Mouse (Mus musculus): ENCODE results near the gene Taf8.
"Not testable (repeated sequence)": the region's sequence is repeated elsewhere in the genome, so short reads cannot be mapped to it uniquely, and the experiment has no call there.

Gene Taf8

DNA sequence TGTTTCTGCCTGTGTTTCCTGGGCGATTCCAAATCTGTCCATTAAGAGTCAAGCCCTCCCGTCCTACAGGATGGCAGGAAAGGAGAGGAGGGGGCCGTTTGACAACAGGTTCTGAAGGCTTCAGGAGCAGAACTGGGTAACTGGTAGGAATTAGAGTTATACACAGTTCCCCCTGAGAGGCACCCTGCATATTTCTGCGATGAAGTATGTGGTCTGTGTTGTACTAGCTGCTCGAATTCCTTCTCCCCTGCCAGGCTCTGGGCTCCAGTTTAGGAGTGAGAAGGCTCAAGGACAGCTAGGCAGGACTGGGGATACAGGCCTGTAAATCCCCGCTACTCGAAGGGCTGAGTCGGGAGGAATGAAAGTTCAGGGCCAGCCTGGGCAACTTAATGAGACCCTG, 16.1 kb upstream of the Taf8 start:
- DNase-seq (ENCODE audit: low spot score) = peak; percentile 56

DNA sequence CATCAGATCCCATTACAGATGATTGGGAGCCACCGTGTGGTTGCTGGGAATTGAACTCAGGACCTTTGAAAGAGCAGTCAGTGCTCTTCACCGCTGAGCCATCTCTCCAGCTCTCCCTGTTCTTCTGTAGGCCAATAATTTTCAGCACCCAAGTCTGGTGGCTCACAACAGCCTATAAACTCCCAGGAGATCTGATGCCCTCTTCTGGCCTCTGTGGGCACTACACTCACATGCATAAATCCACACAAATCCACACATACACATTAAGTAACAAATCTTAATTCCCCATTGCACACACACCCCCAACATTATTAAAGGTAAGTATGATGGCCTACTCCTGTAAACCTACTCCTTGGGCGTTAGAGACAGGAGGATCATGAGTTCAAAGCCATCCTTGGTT, 14.1 kb upstream of the Taf8 start:
- DNase-seq (ENCODE audit: low spot score) = no peak

DNA sequence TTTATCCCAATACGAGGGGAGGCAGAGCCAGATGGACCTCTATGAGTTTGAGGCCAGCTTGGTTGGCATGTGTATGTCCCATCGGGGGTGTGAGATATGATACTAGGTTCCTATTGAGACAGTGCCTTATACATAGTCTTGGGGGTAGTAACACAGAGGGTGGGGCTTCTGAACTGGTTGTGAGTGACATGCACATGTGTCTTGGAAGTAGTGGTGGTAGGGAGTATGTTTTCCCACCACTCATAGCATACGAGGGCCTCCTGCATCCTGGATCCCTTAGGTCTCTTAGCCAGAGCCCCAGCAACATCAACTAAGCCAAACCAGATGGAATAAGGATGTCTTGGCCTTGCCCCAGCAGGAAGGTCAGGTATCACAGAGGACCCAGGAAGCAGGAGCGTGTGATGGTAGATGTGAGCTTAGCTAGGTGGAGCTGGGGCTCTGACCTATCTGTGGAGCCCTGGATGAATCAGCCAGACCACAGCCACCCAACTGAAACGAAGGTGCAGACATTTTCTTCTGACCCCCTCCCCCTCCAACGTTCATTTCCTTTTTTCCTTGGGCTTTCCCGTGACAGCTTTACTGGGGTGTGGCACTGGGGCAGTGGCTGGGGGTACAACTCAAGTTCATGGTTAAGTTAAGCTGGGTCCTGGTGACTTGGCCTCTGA, 13.2 kb upstream of the Taf8 start:
- DNase-seq (ENCODE audit: low spot score) = no peak

DNA sequence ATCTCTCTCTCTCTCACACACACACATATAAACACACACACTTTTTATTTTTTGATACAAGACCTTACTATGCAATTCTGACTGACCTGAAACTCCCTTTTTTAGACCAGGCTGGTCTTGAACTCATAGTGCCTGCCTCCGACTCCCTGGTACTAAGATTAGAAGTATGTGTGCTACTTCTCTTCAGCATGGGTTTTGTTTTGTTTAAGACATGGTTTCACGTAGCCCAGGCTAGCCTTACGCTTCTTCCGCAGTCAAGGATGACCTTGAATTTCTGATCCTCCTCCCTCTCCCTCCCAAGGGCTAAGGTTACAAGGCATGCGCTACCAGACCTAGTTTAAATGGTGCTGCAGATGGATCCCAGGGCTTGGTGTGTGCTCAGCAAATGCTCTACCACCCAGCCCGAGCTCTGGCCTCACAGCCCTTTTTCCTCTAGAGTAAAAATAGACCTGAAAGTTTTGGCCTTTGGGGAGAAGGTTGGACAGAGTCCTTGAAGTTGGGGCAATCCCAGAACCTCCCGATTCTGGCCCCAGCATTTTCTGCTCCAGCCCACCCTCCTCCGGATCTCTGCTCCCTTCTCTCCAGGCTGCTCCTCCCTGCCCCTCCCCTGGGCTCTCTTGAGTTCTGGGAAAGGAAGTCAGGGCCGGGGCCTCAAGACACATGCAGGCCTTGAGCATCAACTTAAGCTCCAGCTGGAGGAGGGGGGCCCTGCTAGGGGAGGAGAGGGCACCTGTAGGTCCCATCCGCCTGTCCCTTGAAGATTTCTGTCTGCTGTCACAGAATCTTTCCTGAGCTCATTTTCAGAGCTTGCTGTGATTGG, 11.1 kb upstream of the Taf8 start:
- DNase-seq (ENCODE audit: low spot score) = no peak

DNA sequence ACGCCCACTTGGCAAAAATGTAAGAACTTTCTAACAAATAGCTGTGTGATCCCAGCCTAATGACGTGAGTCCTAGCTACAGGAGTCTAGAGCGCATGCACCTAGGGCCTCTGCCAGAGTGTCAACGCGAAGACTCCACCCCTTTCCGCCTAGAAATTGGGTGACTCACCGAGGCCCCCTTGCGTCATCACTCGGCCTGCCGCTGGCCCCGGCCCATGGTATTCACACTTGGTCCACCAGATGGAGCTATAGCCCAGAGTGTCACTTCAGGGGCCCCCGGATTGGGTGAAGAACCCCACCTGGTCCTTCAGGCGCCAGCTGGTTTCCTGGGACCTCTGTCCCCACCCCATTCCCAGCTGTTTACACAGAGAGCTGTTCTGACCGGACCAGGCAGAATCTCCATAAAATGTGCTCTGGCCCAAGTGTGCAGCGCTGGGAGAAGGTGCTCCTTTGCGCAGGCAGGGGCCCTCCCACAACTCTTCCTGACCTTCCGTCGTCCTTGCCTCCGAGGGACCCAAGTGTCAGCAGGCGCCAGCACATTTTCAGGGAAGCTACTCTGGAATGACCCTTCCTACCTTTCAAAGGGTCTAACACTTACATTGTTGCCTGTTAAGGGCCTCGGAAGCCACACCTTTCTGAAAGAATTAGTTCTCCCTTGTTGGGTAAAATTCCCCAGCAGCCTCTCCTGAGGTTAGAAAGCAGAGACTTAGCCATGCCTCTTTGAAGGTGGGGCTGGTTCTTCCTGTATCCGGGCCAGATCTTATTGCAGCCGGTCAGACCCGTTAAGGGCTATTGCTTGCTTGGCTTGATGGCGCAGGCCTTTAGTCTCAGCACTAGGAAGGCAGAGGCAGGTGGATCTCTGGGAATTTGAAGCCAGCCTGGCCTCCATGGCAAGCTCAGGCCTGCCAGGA, 9.3 kb upstream of the Taf8 start:
- DNase-seq (ENCODE audit: low spot score) = peak; percentile 99

DNA sequence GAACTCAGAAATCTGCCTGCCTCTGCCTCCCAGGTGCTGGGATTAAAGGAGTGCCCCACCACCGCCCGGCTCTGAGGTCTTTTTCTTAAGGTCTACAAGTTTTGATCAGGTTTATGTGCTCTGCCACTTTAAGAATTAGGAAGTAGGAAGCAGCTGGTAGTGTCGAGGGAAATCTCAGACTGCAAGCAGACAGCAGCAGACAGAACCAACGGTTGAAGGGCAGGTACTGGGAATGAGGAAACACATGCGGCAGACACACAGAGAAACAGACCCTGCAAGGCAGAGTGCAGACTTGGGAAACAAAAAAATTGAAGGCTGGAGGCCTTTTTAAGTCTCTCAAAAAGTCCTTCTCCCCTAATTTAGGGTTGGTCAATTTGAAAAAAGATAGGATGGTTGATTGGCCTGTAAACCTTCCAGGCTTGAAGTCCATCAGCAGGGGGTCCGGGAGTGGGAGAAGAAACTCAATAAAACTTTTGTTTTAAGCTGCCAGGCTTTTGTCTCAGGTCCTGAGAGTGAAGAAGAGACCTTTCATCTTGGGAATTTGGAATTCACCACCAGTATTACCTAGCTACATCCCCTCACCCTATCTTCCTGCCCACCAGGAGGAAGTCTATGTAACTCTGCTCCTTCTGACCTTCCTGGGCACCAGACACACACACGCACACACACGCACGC, 7.1 kb upstream of the Taf8 start:
- peak; percentile 51 for DNase-seq (ENCODE audit: low spot score)

DNA sequence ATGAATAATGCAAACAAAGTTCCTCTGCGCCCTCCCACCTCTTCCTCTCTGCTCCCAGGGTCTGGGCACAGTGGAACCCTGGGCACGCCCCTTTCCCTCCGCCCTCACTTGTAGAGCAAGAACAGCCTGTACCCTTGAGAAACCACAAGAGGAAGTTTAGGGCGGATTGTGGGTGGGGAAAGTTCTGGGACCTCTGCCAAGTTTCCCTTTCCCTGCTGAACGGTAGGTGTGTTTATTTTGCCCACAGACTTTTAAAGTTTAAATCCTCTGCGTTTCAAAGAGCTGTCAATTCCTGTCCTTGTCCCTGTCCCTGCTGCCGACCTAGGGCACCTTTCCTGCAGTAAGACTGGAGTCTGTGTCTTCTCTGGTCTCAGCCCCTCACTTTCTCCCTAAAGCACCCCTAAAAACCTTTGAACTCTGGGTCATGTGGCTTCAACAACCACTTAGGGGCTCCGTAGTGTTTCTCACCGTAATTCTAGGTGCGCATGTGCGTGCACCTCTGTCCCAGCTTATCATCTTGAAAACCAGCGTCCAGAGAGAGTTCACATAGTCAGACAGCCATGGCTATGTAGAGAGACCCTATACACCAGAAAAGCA, 6.0 kb upstream of the Taf8 start:
- peak; percentile 100 for DNase-seq (ENCODE audit: low spot score)

DNA sequence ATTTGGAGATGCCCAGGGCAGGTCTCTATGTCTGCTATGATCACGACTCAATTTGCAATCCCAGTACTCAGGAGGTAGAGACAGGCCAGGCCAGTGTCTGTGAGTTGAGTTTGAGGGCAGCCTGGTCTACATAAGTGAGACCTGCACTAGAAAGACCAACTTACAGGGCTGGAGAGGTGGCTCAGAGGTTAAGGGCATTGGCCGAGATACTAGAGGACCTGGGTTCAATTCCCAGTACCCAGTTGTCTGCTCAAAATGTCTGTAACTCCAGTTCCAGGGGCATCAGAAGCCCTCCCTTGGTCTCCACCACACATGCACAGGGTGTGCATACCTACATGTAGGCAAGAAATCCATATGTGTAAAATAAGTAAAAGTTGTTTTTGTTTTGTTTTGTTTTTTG, 5.4 kb upstream of the Taf8 start:
- DNase-seq (ENCODE audit: low spot score) = no peak

DNA sequence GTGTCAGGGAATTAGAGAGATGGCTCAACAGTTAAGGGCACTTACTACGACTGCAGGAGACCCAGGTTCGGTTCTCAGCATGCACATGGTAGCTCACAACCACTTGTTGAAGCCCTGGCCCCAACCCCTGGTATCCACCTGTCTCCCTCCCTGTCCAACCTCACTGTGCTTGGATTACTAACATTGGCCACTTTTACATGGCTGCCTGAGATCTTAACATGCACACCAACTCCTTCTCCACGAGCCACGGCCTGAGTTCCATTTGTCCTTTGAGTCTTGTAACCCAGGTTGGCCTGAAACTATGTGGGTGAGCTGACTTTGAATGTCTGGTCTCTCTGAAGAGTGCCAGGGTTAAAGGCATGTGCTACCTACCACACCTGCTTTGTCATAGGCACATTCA, 4.6 kb upstream of the Taf8 start:
- no peak for DNase-seq (ENCODE audit: low spot score)

DNA sequence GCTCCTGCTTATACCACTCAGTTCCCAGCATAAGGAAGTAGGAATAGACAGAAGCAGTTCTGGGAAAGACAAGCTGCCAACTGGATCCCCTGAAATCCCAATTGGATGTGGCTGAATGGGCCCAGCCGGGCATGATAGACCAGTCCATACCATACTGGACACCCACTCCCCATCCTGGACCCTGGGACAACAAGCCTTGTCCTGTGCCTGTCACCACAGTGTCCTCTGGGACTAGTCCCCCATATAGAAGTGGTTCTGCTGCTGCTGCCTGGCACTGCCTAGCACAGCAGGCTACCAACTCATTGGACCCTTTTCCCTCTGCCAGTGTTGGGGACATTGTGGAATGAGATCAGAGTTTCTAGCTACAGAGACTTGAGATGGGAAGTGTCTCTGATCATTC, 4.0 kb upstream of the Taf8 start:
- no peak for DNase-seq (ENCODE audit: low spot score)

DNA sequence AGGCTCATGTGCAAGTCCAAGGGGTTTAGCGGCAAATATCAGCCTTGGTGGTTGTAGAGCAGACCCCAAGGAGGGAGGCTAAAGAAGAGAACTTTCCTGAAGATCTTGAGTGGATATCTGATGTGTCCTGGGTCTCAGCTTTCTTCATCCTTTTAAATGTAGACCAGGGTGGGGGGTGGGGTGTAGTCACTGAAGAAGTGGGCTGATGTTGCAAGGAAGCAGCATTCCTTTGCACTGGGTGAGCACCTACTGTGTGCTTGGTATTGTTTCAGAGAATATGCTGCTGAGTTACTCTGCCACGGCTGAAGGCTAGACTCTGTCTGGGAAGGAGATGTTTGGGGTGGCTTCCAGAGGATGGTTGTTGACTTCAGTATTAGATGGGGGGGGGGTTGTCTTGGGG, 3.5 kb upstream of the Taf8 start:
- no peak for DNase-seq (ENCODE audit: low spot score)

DNA sequence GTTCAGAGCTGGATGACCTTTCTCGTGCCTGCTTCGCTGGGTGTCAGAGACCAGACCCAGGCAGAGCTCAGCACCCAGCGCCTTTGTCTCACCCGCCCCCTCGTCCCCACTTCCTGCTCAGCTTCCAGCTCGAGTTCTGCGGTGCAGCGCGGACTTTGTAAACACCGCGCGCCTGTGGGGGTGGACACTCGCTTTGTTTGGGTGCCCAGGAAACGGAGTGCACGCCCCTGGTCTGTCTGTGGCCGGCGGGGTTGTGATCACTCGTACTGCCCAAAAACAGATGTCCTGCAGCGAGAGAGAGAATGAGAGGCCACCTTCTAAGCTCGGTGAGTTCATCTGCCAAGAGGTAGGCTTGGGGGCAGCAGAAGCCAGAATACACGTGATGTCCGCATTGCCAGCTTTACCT, 2.9 kb upstream of the Taf8 start, which contains the start of gene Ccnd3:
Gene Ccnd3, plus strand, starts transcription at position 111 of the 406 bp plus-strand sequence.
- peak; percentile 96 for DNase-seq (ENCODE audit: low spot score)

DNA sequence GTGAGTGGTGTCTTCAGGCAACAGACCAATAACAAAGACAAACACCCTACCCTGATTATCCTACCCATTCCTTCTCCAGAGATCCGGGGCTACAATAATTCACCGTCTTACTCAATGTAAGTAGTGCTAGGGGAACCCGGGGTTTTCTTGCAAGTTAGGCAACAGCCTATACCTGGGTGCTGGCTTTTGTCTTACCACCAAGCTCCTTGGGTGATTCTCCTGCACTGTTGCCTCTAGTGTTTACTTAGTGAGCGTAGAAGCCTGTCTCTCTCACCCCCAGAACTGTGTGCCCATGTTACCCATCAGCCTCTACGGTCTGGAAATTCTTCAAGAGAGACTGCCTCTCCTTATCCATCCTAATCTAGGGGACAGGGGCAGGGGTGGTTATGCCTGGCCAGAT, 2.1 kb upstream of the Taf8 start:
- DNase-seq (ENCODE audit: low spot score) = no peak

DNA sequence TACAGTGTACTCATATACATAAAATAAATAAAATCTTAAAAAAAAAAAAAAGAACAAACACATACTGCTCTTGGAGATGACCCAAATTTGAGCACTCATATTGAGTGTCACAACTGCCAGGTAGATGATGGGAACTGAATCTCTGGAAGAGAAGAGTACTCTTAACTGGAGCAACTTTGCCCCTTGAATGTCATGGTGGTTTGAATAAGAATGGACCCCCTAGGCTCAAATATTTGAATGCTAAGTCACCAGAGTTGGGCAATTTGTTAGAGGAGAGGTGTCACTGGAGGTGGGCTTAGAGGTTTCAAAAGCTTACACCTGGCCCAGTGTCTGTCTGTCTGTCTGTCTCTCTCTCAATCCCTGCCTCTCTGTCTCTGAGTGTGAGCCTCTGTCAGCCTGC, 1.6 kb upstream of the Taf8 start:
- DNase-seq (ENCODE audit: low spot score) = no peak

DNA sequence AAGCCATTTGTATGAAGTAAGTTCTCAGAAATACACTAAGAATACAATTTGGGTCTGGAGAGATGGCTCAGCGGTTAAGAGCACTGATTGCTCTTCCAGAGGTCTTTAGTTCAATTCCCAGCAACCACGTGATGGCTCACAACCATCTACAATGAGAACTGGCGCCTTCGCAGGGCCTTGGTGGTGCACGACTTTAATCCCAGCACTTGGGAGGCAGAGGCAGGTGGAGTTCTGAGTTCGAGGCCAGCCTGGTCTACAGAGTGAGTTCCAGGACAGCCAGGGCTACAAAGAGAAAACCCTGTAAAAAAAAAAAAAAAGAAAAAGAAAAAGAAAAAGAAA, 584 bp upstream of the Taf8 start:
- not testable (repeated sequence) for DNase-seq (ENCODE audit: low spot score)

DNA sequence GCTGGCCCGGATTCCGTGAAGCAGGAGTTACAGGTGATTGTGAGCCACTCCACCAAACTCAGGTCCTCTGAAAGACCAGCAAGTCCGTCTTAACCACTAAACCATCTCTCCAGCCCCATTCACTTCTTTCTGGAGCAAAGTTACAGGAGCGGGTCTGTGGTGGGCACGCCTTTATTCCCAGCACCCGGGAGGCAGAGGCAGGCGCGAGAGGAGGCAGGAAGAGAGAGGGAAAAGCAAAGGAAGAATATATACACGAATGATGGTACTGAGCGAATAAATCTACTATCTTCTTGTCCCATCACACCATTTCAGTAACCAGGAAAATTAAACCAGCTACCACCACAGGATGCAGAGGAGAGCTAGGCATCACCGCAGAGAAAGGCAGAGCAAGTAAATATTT, 561 bp downstream of the Taf8 start:
- no peak for DNase-seq (ENCODE audit: low spot score)

DNA sequence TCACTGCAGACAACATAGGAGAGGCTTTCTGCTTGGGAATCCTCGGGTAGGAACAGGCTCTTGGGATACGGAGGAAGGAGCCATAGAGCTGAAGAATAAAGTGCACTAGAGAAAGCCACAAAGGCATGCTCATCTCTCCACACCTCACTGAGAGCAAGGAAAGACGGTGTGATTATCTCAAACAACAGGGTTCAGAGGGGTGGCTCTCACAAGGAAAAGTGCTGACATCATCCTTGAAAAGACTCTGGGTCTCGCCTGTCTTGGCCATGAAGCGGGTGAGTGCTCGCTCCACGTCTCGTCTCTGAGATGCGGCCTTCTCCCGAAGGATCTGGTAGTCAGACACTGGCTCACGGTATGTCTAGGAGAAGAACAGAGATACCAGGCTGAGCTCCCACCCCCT, 8.0 kb downstream of the Taf8 start:
- no peak for DNase-seq (ENCODE audit: low spot score)

DNA sequence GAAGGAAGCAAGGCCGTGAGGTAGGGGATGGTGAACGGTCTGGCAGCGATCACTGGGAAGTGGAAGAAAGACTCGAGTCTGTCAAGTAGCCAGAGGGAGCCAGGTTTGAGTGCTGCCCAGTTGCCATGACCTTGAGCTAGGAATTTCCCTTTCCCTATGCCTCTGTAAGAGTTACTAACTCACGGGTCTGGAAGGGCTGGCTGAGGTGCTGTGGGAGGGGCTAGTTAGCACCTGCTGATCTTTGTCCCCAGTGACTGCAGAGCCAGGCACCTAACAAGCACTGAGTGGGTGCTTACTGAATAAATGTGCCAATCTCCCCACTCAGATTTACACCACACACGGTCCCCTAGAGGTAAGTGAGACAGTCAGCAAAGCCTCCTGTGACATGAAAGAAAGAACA, 8.4 kb downstream of the Taf8 start:
- DNase-seq (ENCODE audit: low spot score) = no peak

DNA sequence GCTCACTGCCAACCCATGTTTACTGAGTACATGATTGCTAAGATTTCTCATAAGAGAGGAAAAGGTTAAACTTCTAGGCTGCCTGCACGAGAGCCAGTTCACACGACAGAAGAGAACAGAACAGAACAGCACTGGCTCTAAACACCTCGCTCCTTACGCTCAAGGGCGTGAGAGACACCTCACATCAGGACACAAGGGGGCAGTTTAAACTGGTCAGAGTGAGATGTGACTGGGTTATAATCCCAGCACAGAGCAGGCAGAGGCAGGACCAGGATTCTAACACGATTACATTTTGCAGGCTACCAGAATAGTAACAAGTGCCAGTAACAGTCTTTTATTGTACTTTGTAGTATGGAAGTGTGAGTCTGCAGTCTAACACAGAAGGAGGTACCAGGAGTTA, 9.4 kb downstream of the Taf8 start:
- DNase-seq (ENCODE audit: low spot score) = no peak

DNA sequence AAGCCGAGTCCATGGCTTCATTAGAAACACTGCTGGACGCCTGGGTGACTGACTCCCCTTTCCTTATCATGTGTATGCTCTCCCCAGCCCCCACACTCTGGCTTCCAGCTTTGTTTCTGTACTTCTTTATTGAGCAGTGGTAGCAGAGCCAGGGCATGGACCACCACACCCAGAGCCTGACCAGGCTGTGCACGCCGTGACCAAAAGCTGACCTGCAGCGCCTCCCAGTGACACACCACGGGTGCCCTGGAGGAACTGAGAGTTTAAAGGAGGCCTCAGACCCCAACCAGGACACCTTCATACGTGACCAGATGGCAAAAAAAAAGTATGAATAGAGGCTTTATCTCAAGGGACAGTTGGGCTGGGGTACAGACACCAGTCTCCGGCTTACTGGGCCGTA, 11.3 kb downstream of the Taf8 start:
- DNase-seq (ENCODE audit: low spot score) = no peak

DNA sequence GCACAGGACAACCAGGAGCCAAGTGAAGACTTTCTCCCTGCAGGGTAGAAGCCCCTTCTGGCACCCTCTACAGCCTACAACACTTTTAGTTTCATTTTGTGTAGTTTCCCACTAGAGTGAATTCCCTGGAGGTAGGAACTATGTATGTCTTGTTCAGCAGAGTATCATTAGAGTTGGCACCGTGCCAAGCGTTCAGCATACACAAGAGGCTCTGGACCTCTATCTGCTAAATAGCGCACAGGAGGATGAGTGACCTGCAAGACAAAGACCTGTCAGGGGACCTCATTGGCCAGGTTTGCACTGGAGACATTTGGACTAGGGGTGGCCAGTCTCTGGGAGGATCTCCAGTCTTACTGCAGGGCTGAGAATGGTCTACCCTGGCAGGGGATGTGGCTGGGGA, 16.3 kb downstream of the Taf8 start:
- DNase-seq (ENCODE audit: low spot score) = no peak

DNA sequence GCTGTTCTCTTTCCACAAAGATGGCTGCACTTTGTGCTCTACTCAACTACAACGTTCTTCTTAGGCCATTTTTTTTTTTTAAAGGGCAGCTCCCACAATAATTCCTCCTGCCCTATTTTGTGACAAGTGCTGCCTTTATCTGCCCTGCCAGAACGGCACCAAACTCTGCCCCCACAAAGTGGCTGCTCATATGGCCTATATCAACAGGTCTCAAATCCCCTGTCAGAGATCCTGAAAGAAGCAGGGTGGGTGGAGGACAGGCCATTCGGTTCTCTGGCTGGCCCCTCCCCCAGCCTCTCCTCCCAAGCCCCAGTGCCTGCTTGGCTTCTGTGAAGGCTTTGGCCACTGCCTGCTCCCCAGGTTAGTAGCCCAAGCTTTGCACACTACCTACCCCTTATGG, 17.1 kb downstream of the Taf8 start:
- DNase-seq (ENCODE audit: low spot score) = no peak
